Mouse (Mus musculus): ENCODE measurements around the gene Hnrnpdl.

DNA sequence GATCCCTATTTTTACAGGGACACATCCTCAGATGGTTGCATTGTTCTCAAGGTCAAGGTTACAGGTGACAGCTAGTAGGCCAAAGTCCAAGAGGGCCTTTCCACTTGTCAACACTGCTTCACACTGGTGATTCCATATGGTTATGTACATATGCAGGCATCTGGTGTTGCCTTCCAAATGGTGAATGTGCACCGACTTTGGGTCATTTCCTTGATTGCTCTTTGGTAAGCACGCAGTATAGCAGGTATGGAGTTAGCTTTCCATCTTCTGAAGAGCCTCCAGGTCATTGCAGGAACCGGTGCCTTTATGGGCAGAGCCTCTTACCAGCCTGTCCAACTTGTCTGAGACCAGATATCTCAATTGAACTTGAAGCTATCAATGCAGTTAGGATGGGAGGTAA lies 6.8 kb downstream of the Hnrnpdl start:
- no peak for TF ChIP-seq ZNF384 (IDR thresholded peaks at IDR 0.05; ENCODE audit: low read depth, low read length)
- TF ChIP-seq GABPA (IDR thresholded peaks at IDR 0.05; ENCODE audit: low read depth, low read length), result no peak
- TF ChIP-seq MXI1 (IDR thresholded peaks at IDR 0.05; ENCODE audit: low read depth, low read length), result no peak
- TF ChIP-seq CTCF (IDR thresholded peaks at IDR 0.05 in 2 of 3, conservative IDR thresholded peaks at IDR 0.05 in 1 of 3; ENCODE audit: control insufficient read depth in 1 of 3, insufficient read depth in 1 of 3, low read depth in 2 of 3, low read length in 3 of 3, poor library complexity in 1 of 3, severe bottlenecking in 1 of 3), result no peak
- no peak for TF ChIP-seq JUND (IDR thresholded peaks at IDR 0.05; ENCODE audit: low read depth, low read length)
- TF ChIP-seq MAX (IDR thresholded peaks at IDR 0.05; ENCODE audit: low read length), result no peak
- no peak for TF ChIP-seq BHLHE40 (IDR thresholded peaks at IDR 0.05; ENCODE audit: borderline replicate concordance, low read depth, low read length)
